Mouse (Mus musculus): ENCODE measurements around the gene Smyd3. TPM values are rescaled to one million over a fixed set of nuclear protein-coding genes. Genes with fewer than 3 reads are reported as not detected.
"Not testable (repeated sequence)": the region's sequence is repeated elsewhere in the genome, so short reads cannot be mapped to it uniquely, and the experiment has no call there.

Smyd3 gene
- polyA plus RNA-seq, 1 experiment = 2.4 TPM

DNA sequence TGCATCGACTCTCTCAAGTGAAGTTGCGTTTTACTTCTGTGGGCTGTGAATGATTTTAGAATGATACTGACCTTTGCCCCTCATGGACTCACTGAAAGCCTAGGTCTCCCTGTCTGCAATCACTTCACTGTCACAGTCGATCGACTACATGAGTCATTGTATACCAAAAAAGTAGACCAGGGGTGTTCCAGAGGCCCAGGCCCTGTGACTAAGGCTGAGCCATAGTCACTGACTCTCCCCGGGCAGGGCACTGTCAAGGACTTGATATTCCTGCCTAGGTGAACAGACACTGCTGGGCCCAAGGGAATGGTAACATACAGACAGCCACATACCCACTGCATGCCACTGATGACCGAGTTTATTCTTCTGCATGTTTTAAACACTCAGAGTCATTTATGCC lies 193.6 kb downstream of the Smyd3 start:
- no peak overlapping the region for H3K27ac ChIP-seq (ENCODE audit: control insufficient read depth, insufficient read depth, low read depth, low read length)
- H3K4me1 ChIP-seq (ENCODE audit: control insufficient read depth, insufficient read depth, low read length) = no peaks in the 10 kb centered on the region
- no peaks in the 10 kb centered on the region for H3K36me3 ChIP-seq (ENCODE audit: control insufficient read depth, insufficient read depth, low read length)
- H3K27me3 ChIP-seq (ENCODE audit: control insufficient read depth, insufficient read depth, low read length) = no peaks in the 10 kb centered on the region
- TF ChIP-seq POLR2A (IDR thresholded peaks at IDR 0.05; ENCODE audit: control insufficient read depth, low read depth, low read length) (no peak), CTCF (IDR thresholded peaks at IDR 0.05; ENCODE audit: control insufficient read depth, insufficient read depth, insufficient replicate concordance, low read depth, low read length) (no peak)
- no peak overlapping the region for H3K4me3 ChIP-seq (ENCODE audit: control insufficient read depth, low read depth, low read length)

DNA sequence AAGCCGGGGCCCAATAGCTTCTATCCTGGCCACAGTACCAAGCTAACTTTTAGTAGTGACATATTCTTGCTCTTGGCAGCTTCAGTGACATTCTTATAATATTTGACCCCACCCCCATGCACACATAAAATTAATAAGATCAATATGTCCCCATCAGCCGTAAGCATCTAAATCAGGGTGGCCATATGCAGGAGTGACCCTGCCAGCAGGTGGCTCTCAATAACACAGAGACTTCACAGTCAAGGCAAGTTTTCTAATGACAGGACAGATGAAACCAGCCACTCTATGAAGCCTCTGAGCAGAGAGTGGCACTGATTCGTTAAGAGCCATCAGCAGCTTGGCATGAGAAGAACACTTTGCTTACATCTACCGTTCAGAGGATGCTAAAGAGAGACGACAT lies 204.2 kb downstream of the Smyd3 start:
- Histone ChIP-seq H3K4me3 (ENCODE audit: control insufficient read depth, low read depth, low read length) (no peak overlapping the region), H3K4me1 (ENCODE audit: control insufficient read depth, insufficient read depth, low read length) (no peaks in the 10 kb centered on the region), H3K27me3 (ENCODE audit: control insufficient read depth, insufficient read depth, low read length) (no peaks in the 10 kb centered on the region), H3K36me3 (ENCODE audit: control insufficient read depth, insufficient read depth, low read length) (no peaks in the 10 kb centered on the region), H3K27ac (ENCODE audit: control insufficient read depth, insufficient read depth, low read depth, low read length) (no peak overlapping the region)
- TF ChIP-seq CTCF (IDR thresholded peaks at IDR 0.05; ENCODE audit: control insufficient read depth, insufficient read depth, insufficient replicate concordance, low read depth, low read length) (no peak), POLR2A (IDR thresholded peaks at IDR 0.05; ENCODE audit: control insufficient read depth, low read depth, low read length) (no peak)

GRCm38 (mm10) chr1:179309487-179309886 lies 208.4 kb downstream of the Smyd3 start:
- Histone ChIP-seq H3K36me3 (ENCODE audit: control insufficient read depth, insufficient read depth, low read length) (no peaks in the 10 kb centered on the region), H3K27ac (ENCODE audit: control insufficient read depth, insufficient read depth, low read depth, low read length) (no peak overlapping the region), H3K4me1 (ENCODE audit: control insufficient read depth, insufficient read depth, low read length) (no peaks in the 10 kb centered on the region), H3K4me3 (ENCODE audit: control insufficient read depth, low read depth, low read length) (no peak overlapping the region), H3K27me3 (ENCODE audit: control insufficient read depth, insufficient read depth, low read length) (no peaks in the 10 kb centered on the region)
- TF ChIP-seq POLR2A (IDR thresholded peaks at IDR 0.05; ENCODE audit: control insufficient read depth, low read depth, low read length) = no peak
- TF ChIP-seq CTCF (IDR thresholded peaks at IDR 0.05; ENCODE audit: control insufficient read depth, insufficient read depth, insufficient replicate concordance, low read depth, low read length) = no peak

DNA sequence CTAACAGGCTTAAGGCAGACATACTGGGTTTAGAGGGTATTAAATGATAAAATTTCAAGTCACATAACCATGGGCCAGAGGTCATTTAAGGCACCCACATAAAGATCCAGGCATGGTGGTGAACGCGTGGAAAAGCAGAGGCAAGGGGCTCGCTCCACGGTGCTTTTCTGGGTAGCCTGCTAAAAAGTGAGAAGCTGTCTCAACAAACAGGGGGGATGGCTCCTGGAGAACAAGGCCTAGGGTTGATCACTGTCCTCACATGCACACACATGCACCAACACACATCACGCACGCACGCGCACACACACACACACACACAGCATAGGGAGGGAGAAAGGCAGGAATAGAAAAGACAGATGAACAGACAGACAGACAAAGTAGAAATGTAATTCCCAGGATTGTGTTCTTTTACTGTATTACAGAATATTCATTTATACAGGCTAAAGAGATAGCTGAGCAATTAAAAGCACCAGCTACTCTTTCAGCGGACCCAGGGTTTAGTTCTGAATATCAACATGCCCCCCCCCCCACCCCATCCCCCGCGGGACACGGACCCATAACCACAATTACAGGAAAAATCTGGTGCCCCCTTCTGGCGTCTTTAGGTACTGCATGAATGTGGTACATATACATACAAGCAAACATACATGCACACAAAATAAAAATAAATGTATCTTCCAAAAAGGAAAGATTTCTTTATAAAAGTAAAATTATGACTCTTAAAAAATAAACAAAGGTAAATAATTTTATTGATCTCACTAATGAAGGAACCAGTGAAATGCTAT lies 215.2 kb downstream of the Smyd3 start:
- no peak overlapping the region for H3K27ac ChIP-seq (ENCODE audit: control insufficient read depth, insufficient read depth, low read depth, low read length)
- no peaks in the 10 kb centered on the region for H3K4me1 ChIP-seq (ENCODE audit: control insufficient read depth, insufficient read depth, low read length)
- H3K36me3 ChIP-seq (ENCODE audit: control insufficient read depth, insufficient read depth, low read length) = no peaks in the 10 kb centered on the region
- TF ChIP-seq CTCF (IDR thresholded peaks at IDR 0.05; ENCODE audit: control insufficient read depth, insufficient read depth, insufficient replicate concordance, low read depth, low read length) = peak; percentile 4; the same call in 1 of the 2 replicates
- no peak for TF ChIP-seq POLR2A (IDR thresholded peaks at IDR 0.05; ENCODE audit: control insufficient read depth, low read depth, low read length)
- no peak overlapping the region for H3K4me3 ChIP-seq (ENCODE audit: control insufficient read depth, low read depth, low read length)
- H3K27me3 ChIP-seq (ENCODE audit: control insufficient read depth, insufficient read depth, low read length) = no peaks in the 10 kb centered on the region

GRCm38 (mm10) chr1:179295626-179296025 lies 222.2 kb downstream of the Smyd3 start:
- Histone ChIP-seq H3K4me1 (ENCODE audit: control insufficient read depth, insufficient read depth, low read length) (no peaks in the 10 kb centered on the region), H3K27ac (ENCODE audit: control insufficient read depth, insufficient read depth, low read depth, low read length) (no peak overlapping the region), H3K27me3 (ENCODE audit: control insufficient read depth, insufficient read depth, low read length) (no peaks in the 10 kb centered on the region), H3K36me3 (ENCODE audit: control insufficient read depth, insufficient read depth, low read length) (no peaks in the 10 kb centered on the region), H3K4me3 (ENCODE audit: control insufficient read depth, low read depth, low read length) (no peak overlapping the region)
- TF ChIP-seq CTCF (IDR thresholded peaks at IDR 0.05; ENCODE audit: control insufficient read depth, insufficient read depth, insufficient replicate concordance, low read depth, low read length) = no peak
- TF ChIP-seq POLR2A (IDR thresholded peaks at IDR 0.05; ENCODE audit: control insufficient read depth, low read depth, low read length) = no peak

- Histone ChIP-seq H3K4me3 (ENCODE audit: control insufficient read depth, low read depth, low read length) (no peak overlapping the region), H3K27ac (ENCODE audit: control insufficient read depth, insufficient read depth, low read depth, low read length) (no peak overlapping the region), H3K27me3 (ENCODE audit: control insufficient read depth, insufficient read depth, low read length) (no peaks in the 10 kb centered on the region), H3K36me3 (ENCODE audit: control insufficient read depth, insufficient read depth, low read length) (no peaks in the 10 kb centered on the region), H3K4me1 (ENCODE audit: control insufficient read depth, insufficient read depth, low read length) (no peaks in the 10 kb centered on the region)
- no peak for TF ChIP-seq CTCF (IDR thresholded peaks at IDR 0.05; ENCODE audit: control insufficient read depth, insufficient read depth, insufficient replicate concordance, low read depth, low read length)
- no peak for TF ChIP-seq POLR2A (IDR thresholded peaks at IDR 0.05; ENCODE audit: control insufficient read depth, low read depth, low read length)
These were observed 224.0 kb downstream of the Smyd3 start for GRCm38 (mm10) chr1:179293772-179294353.

GRCm38 (mm10) chr1:179290181-179290580 lies 227.7 kb downstream of the Smyd3 start:
- not testable (repeated sequence) for H3K27me3 ChIP-seq (ENCODE audit: control insufficient read depth, insufficient read depth, low read length); H3K4me1 ChIP-seq (ENCODE audit: control insufficient read depth, insufficient read depth, low read length); H3K4me3 ChIP-seq (ENCODE audit: control insufficient read depth, low read depth, low read length); H3K27ac ChIP-seq (ENCODE audit: control insufficient read depth, insufficient read depth, low read depth, low read length); H3K36me3 ChIP-seq (ENCODE audit: control insufficient read depth, insufficient read depth, low read length)

Measured in testis, adult 2 months (tissue).